Mouse (Mus musculus) cerebellum, adult 11-12 months (tissue): ENCODE data around the gene Anpep.
"Not testable (repeated sequence)": the region's sequence is repeated elsewhere in the genome, so short reads cannot be mapped to it uniquely, and the experiment has no call there.

Experiments
- DNase-seq: peaks from one replicate; pipeline ENCODE4 v3.0.0; 2022

Gene Anpep

GRCm38 (mm10) chr7:79810611-79811506 lies 50.0 kb downstream of the Anpep start, which contains the start of gene Mesp2:
Gene Mesp2 (plus strand): TSS chr7:79810727.
- DNase-seq = peak; percentile 12

- DNase-seq = no peak
These were observed 52.3 kb downstream of the Anpep start for GRCm38 (mm10) chr7:79808561-79808960.

- no peak for DNase-seq
These were observed 57.0 kb downstream of the Anpep start for GRCm38 (mm10) chr7:79803887-79804286.

DNA sequence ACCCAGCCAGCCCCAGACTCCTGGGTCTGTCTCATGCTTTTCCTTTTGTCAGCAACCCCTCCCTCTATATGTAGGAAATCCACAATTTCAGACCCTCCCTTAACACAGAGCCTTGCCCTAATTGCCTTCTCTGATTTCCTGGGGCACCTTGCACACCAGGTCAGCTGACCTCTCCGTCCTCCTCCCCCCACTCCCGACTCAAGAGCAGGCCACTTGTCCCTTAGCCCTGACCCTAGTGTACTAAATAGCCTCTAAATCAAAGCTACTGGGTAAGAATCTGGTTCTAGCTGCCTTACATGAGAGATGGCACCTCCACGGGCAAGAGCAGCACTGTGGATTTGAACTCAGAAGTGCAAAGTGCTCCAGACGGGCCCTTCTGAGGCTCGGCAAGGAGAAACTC lies 58.8 kb downstream of the Anpep start:
- DNase-seq = no peak

DNA sequence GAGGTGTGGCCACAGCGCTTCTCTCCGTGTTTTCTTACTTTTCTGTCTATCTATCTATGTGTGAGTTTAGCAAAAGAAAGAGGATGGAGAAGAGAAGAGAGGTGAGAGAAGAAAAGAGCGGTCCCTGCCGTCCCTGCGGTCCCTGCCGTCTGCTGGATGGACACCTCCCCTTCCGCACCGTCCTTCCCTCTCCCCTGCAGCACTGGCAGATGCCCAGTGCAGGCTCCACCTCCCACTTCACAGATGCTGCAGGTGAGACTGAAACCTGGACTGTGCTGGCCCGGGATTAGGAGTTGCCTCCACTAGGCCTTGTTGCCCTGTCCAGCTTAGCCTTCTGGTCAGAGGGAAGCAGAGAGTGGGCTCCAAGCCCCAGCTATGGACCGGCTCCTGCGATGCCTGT lies 59.5 kb downstream of the Anpep start:
- no peak for DNase-seq

GRCm38 (mm10) chr7:79800336-79800735 lies 60.5 kb downstream of the Anpep start:
- no peak for DNase-seq

DNA sequence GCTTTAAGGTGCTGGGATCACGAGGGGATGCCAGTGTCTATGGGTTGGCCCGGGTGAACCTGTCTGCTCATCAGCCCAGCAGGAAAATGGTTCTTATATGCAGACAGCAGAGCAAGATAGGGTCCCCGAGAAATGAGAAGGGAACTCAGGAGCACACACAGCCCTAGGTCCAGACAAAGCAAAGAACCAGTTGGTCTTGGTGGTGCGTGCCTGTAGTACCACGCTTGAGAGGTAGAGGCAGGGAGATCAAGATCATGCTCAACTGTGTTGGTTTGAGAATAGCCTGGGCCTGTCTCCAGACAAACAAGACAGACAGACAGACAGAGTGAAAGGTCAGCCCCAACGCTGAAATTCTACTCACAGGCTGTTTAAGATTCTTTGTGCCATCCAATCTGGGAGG lies 61.4 kb downstream of the Anpep start:
- no peak for DNase-seq

GRCm38 (mm10) chr7:79799048-79799447 lies 61.8 kb downstream of the Anpep start:
- DNase-seq = peak; percentile 31

DNA sequence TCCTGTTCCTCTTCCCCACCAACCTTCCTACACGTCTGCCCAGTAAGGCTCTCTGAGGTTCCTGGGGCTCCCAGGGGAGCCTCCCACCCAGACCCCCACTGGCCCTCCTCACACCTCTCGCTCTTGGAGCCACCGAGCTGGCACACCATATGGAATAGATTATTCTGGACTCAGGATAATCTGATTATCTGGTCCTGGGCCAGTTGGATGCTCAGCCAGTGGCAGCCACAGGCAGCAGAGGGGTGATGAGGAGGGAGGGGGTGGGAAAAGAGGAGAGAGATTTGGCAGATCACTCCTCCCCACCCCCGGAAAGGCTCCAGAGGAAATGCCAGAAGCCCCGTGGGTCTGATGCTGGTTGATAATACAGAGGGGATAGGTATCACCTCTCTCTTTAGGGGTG lies 62.3 kb downstream of the Anpep start:
- DNase-seq = no peak

- no peak for DNase-seq
These were observed 67.2 kb downstream of the Anpep start, which contains the start of gene Mesp1 for GRCm38 (mm10) chr7:79793688-79794087. Gene Mesp1 (minus strand): TSS chr7:79793788.

DNA sequence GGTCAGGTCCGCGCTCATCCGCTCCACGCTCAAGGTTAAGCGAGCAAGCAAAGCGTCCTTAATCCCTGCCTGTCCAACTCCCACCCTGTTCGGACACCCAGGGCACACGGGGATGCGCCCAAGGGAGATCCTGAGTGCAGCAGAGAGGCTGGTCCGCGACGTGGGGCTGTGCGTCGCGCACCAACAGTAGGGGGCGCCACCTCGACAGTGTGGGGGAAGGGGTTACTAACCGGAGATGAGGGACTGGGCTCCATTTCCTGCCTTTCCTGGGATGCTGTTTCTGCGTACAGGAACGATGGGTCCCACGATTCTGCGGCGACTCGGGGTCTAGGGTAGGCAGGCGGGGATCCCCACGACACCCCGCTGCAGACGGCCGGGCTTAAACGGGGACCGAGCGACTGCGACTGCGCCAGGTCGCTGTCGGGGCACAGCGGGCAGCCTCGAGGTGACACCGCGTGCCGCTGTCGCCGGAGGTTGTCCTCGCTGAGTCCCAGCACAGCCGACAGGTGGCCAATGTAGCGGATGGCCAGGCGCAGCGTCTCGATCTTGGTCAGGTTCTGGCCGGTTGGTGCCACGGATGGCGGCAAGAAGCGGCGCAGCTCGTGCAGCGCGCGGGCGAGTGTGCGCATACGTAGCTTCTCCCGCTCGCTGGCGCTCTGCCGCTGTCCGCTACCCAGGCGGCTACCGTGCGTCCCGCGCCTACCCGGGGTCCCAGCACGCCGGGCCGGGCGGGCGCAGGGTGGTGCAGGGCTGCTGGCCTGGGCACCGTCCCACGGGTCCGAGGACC lies 68.0 kb downstream of the Anpep start:
- no peak for DNase-seq

GRCm38 (mm10) chr7:79789812-79790211 lies 71.0 kb downstream of the Anpep start:
- not testable (repeated sequence) for DNase-seq

DNA sequence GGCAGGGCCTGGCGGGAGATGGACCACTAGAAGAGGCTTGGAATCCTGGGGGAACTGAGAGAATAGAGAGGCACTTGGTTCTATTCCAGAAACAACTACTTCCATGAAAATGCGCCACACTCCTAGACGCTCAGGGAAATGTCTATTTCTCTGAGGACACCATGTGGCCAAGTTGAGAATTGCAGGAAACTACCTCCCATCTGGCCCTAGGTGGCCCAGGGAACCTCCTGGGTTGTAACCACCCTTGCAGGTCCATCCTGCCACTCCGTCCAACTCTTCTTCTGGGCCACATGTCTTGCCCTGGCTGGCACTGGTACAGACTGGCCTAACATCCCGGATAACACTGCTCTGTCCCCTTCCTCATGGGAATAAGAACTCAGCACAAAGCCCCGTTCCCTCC lies 74.6 kb downstream of the Anpep start:
- peak; percentile 37 for DNase-seq

GRCm38 (mm10) chr7:79782516-79782855 lies 78.4 kb downstream of the Anpep start:
- no peak for DNase-seq

DNA sequence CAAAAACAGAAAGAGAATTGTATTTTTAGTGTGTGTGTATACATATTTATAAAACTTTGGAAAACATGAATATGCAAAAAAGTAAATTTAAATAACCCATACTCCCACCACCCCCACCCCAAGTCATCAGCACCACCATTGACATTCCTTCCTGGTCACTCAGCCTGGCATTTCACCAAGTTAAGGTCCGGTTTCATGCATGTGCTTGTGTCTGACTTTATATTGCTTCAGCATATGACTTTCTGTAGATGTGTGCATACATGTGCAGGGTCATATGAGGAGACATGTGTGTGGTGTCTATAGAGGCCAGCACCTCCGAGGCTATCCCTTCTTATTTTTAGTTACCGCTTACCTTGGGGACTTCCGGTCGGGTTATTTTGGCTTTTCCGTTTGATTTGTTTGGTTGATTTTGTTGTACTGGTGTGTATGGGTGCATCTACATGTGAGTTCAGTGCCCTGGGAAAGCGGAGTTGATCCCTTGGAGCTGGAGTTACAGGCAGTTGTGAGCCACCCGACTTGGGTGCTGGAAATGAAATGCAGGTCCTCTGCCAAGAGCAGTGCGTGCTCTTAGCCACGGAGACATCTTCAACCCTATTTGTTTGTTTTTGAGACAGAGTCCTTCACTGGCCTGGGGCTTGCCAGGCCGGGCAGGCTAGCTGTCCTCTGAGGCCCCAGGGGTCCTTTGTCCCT lies 78.9 kb downstream of the Anpep start:
- no peak for DNase-seq

- peak; percentile 24 for DNase-seq
These were observed 79.9 kb downstream of the Anpep start for GRCm38 (mm10) chr7:79780647-79781626.
